Mouse (Mus musculus): Measurements from ENCODE around the gene Pknox1.
A peak's percentile ranks its signal among the peaks of the same experiment; 100 is the strongest.
"Not testable (repeated sequence)": the region's sequence is repeated elsewhere in the genome, so short reads cannot be mapped to it uniquely, and the experiment has no call there.

Pknox1 gene

GRCm38 (mm10) chr17:31564015-31564857 lies at the start of gene Pknox1:
TSS of gene Pknox1 (plus strand) at chr17:31564734.
- peak; percentile 99 for DNase-seq (ENCODE audit: low read depth in 2 of 2, low spot score in 2 of 2)

DNA sequence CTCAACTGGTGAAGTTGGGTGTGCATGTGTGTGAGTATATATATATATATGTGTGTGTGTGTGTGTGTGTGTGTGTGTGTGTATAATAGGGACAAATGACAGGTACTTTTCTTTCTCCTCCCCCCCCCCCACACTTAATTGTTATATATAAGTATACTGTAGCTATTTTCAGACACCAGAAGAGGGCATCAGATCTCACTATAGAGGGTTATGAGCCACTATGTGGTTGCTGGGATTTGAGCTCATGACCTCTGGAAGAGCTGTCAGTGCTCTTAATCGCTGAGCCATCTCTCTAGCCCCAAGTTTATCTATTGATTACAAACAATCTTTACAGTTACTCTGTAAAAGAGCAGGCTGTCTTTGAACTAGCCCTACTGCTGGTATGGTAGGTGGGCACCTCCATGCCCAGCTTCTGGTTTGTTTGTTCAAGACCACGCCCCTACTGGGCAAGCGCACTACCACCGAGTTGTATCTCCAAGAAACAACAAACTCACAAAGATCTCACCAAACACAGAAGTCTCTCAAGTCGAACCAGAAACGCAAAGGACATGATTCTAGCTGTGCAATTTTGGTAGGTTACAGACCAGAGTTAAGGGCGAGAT lies 45.1 kb upstream of the Pknox1 start:
- no peak for DNase-seq (ENCODE audit: low read depth in 2 of 2, low spot score in 2 of 2)

GRCm38 (mm10) chr17:31519946-31520838 lies 44.3 kb upstream of the Pknox1 start, which contains the start of the genes Wdr4 and Ndufv3:
TSS of gene Wdr4 (minus strand) at chr17:31519980.
TSS of gene Ndufv3 (plus strand) at chr17:31520115.
- DNase-seq (ENCODE audit: low read depth in 2 of 2, low spot score in 2 of 2) = peak; percentile 98 to 99

- no peak for DNase-seq (ENCODE audit: low read depth in 2 of 2, low spot score in 2 of 2)
Observed at GRCm38 (mm10) chr17:31520895-31521294, 43.6 kb upstream of the Pknox1 start.

DNA sequence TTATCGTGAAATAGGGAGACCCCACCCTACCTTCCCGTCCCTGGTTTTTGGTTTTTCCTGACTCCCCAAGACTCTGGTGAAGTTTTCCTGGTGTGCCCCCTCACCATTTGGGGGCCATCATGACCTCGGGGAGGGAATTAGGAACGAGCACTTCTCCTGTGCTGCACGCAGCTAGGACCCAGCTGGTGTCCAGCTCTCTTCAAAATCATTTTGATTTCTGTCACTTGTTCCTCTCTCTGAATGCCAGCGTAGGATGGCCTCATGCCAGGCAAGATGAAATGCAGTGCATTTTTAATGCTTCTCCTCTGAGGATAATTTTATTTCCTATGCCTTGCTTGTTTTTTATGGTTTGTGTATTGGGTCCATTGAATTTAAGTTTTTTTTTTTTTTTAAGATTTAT lies 42.6 kb upstream of the Pknox1 start:
- DNase-seq (ENCODE audit: low read depth in 2 of 2, low spot score in 2 of 2) = no peak

- no peak for DNase-seq (ENCODE audit: low read depth in 2 of 2, low spot score in 2 of 2)
Observed at GRCm38 (mm10) chr17:31525114-31525513, 39.4 kb upstream of the Pknox1 start.

GRCm38 (mm10) chr17:31525816-31526215 lies 38.7 kb upstream of the Pknox1 start:
- DNase-seq (ENCODE audit: low read depth in 2 of 2, low spot score in 2 of 2) = no peak

DNA sequence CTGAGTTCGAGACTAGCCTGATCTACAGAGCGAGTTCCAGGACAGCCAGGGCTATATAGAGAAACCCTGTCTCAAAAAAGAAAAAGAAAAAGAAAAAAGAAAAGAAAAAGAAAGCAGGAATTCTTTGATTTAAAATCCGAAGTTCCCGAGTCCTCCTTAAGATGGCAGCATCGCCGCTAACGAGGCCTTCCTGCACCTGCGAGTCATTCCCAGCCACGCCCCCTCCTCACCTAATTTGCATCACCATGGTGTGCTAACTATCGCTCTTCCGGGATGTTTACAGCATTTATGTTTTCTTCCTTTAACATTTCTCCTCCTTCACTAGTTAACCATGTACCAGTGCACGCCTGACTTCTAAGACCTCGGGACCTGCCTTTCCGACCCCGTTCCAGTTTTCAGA lies 35.2 kb upstream of the Pknox1 start:
- DNase-seq (ENCODE audit: low read depth in 2 of 2, low spot score in 2 of 2) = no peak

DNA sequence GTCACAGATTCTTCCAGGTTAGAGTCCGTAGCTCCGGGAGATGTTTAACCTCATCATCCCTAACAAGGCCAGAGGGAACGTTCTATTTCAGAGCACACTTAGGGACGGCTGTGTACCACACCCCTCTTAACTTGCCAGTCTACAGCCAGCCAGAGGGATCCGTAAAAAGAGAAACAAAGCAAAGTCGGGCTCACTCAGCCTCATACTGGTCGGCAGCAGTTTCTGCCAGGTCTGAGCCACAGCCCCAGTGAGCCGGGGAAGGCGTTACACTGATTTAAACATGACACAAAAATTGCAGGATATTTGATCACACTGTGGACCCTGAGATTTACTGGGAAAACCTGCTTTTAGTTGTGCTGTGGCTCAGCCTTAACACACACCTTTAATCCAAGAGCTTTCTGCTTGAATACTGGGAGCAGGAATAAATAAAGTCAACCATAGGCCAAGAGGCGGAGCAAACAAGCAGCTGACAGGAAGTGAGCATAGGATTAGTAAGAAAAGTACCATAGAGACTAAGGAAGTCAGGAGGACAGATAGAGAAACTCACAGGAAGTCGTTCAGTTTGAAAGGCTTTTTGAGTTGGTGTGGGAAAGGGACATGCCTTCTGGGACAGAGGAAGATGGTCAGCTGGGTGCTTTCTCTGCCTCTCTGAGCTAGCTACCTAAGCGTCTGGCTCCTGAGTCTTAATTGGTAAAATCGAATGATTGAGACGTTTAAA lies 32.9 kb upstream of the Pknox1 start:
- no peak for DNase-seq (ENCODE audit: low read depth in 2 of 2, low spot score in 2 of 2)

DNA sequence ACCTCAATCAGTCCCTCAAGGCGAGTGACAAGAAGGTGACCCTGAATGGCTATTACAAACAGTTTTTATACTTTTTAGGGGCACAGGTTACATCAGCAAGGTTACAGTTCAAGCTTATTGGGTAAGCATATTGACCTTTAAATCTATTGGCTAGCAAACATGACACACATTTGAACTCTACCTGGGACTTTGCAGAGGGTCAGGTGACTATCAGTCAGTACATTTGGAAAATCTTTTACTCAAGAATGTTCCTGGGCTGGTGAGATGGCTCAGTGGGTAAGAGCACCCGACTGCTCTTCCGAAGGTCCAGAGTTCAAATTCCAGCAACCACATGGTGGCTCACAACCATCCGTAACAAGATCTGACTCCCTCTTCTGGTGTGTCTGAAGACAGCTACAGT lies 32.2 kb upstream of the Pknox1 start:
- not testable (repeated sequence) for DNase-seq (ENCODE audit: low read depth in 2 of 2, low spot score in 2 of 2)

DNA sequence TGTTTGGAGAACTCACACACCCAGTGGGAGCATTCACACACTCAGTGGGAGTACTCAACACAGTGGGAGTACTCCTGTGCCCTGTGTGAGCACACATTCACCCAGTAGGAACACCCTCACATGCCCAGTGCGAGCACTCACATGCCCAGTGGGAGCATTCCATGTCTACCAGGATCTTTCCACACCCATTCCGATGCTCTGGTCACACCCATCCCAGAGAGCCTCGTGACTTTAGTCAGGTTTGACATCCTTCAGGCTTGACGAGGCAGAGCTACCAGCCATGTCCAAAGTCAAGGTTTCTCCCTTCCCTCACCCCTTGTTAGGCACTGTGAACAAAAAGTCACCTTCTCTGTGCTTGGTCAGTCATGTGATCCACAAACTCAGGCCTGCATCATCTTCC lies 29.2 kb upstream of the Pknox1 start:
- no peak for DNase-seq (ENCODE audit: low read depth in 2 of 2, low spot score in 2 of 2)

- no peak for DNase-seq (ENCODE audit: low read depth in 2 of 2, low spot score in 2 of 2)
Observed at GRCm38 (mm10) chr17:31535871-31536629, 28.5 kb upstream of the Pknox1 start.

- DNase-seq (ENCODE audit: low read depth in 2 of 2, low spot score in 2 of 2) = no peak
Observed at GRCm38 (mm10) chr17:31540101-31540500, 24.4 kb upstream of the Pknox1 start.

- no peak for DNase-seq (ENCODE audit: low read depth in 2 of 2, low spot score in 2 of 2)
Observed at GRCm38 (mm10) chr17:31540809-31541459, 23.6 kb upstream of the Pknox1 start.

DNA sequence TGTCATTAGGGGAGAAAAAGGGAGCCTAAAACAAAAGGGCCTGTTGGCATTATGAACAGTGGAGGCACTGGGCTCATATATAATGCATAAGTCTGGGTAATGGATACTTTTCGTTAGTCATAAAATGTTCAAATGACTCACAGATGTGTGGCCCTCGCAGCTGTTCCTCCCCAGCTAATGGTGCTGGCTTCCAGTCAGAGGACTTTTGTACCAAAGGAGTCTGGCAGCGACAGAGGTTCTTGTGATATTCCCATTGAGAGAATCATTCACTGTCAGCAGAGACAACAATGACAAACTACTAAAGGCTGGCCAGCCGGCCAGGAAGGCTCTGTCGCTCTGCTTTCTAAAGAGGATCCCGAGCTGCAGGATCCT lies 23.1 kb upstream of the Pknox1 start:
- no peak for DNase-seq (ENCODE audit: low read depth in 2 of 2, low spot score in 2 of 2)

- DNase-seq (ENCODE audit: low read depth in 2 of 2, low spot score in 2 of 2) = no peak
Observed at GRCm38 (mm10) chr17:31543574-31543973, 21.0 kb upstream of the Pknox1 start.

- no peak for DNase-seq (ENCODE audit: low read depth in 2 of 2, low spot score in 2 of 2)
Observed at GRCm38 (mm10) chr17:31546444-31547196, 17.9 kb upstream of the Pknox1 start.

- DNase-seq (ENCODE audit: low read depth in 2 of 2, low spot score in 2 of 2) = no peak
Observed at GRCm38 (mm10) chr17:31547974-31548373, 16.6 kb upstream of the Pknox1 start.

GRCm38 (mm10) chr17:31549389-31549788 lies 15.1 kb upstream of the Pknox1 start:
- DNase-seq (ENCODE audit: low read depth in 2 of 2, low spot score in 2 of 2) = no peak
